Mouse (Mus musculus) brain, embryonic 14.5 days (tissue): Measurements from ENCODE around the gene Sumf1.

Experiments used
- CTCF ChIP-seq: fragments of 200-500 bp; IDR thresholded peaks from 2 replicates; pipeline ENCODE4 v1.5.1; 2012; ENCODE audit warnings: inconsistent platforms, mild to moderate bottlenecking, moderate library complexity, borderline replicate concordance; ENCODE audit not compliant: insufficient read depth, insufficient read length; ENCODE audit errors: extremely low read depth
- POLR2A ChIP-seq: fragments of 200-500 bp; IDR thresholded peaks from 2 replicates; pipeline ENCODE4 v1.6.1; 2012; ENCODE audit warnings: mild to moderate bottlenecking, inconsistent platforms, borderline replicate concordance; ENCODE audit not compliant: poor library complexity, insufficient read depth, insufficient read length, severe bottlenecking; ENCODE audit errors: extremely low read depth

DNA sequence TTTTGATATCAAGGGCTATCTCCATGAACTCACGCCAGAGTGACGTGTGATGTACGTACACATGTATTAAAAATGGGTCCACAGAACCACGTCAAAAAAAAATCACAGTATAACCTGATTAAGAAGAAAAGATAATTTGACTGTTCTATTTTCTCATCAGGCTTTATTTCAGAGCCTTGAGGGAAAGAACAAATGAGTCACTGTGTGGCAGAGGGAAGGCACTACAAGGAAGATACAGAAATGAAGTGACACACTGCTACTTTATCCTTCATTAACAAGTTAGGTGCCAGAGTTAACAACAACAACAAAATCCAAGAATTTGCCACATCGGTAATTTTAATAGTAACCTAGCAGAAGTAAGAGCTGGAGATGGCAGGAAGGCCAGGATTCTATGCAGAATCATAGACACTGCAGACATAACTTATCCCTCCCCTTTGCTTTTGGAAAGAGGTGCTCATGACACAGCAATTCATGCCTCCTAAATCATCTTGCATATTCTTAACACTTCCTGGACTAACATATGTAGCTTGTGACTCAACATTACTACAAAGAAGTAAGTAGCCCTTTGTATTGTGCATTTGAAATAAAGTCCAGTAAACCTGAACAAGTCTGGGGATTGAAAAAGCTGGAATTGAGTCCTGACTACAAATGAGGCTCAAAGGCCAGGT is 53.0 kb downstream of the Sumf1 start:
- TF ChIP-seq POLR2A, result no peak
- TF ChIP-seq CTCF, result no peak
